Mouse (Mus musculus) urinary bladder, postnatal 4 days (tissue): ENCODE measurements at regions not wholly inside any gene's neighbourhood (a gene's known extent, or its start where the extent isn't known, plus 50 kb on each side); places are given as distances from the start of the nearest gene placed in this dataset.

ENCODE experiments used
- DNase-seq, 2 experiments: peaks; one replicate each; pipeline ENCODE4 v3.0.0; 2021 to 2022; ENCODE audit warnings: low spot score in 2 of 2

GRCm38 (mm10) chr8:86360283-86360682 lies 220.2 kb downstream of the Abcc12 start:
- DNase-seq, result no peak

DNA sequence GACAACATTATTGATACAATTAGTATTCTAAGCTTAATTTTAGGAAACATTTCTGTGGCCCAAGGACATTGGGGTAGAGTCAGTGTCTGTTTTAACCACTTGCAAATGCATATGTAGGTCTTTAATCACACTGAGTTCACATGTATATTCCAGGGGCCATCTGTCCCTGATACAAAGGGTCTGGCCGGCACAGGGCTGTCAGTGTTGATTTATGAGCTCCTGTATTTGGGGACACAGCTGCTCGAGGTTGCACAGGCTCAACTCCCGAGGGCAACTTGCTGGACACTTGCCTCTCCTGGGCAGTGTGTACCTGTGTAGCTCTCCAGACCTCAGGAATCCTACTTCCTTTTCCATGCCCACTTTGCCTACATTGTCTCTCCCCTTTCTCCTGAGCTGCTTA lies 221.0 kb downstream of the Abcc12 start:
- DNase-seq, result no peak

DNA sequence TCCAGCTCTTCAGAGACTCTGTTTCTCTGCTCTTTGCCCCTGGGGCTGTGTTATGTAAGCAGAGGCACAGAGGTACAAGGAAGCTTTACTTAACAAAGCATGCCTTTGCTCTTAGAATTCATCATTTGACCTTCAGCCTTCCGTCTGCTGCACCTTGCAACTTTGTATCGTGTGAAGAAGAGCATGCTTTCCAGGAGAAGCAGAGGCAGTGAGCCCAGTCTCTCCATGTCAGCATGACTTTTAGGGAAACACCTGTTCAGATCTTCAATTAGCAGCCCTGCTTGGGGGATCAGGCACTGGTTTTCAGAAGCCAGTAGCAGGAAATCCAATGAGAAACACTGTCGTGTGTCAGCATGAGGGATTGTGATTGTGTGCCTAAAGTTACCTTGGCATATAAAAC lies 226.7 kb downstream of the Abcc12 start:
- DNase-seq, result no peak

- no peak for DNase-seq
Measured at GRCm38 (mm10) chr8:86351545-86352190, 228.8 kb downstream of the Abcc12 start.

DNA sequence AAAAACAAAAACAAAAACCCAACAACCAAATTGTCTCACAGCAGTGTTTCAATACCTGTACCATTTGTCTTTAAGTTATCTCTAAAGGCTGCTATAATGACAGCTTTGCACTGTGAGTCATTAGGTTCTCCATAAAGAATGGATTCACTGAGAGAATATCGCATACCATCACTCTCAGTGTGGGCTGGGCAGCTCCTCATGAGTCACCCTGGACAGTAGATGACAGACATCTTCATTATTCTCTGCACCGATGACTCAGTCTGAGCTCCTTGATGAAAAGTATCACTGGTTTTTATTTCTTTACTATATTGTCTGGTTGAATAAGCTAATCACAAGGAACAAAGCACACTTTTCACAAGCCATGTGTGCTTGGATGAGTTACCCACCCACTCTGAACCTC lies 230.4 kb downstream of the Abcc12 start:
- no peak for DNase-seq

- no peak for DNase-seq
Measured at GRCm38 (mm10) chr8:86342016-86342684, 238.3 kb downstream of the Abcc12 start.

DNA sequence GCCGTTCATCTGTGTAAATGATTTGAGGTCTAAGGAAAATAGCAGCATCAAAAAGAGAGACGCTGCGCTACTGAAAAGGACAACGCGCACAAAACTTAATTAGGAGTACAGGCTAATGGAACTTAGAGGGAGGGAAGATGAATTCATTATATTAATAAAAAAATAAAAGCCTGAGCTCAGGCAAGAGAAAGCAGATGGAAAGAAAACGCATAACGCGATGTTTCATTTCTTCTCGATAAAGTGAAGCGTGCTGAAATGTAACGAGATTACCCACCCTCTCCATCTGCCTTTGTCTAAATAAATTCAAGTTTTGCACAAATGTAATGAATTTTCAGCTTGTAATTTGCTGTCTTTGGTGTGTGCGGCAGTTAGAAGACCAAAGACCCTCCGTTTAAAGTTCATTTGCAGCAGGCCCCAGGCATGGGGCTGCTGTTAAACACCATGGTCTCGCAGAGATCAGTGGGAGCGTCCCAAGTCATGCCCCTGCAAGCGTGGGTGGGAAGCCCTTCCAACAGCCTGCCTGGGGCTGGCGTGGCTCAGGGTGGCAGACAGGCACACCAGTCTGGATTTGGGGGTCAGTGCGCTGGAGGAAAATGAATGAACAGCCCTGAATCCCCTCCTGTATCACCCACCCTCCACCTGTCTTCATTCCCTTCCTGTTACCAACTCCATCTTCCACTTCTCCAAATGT lies 241.8 kb downstream of the Abcc12 start:
- no peak for DNase-seq

DNA sequence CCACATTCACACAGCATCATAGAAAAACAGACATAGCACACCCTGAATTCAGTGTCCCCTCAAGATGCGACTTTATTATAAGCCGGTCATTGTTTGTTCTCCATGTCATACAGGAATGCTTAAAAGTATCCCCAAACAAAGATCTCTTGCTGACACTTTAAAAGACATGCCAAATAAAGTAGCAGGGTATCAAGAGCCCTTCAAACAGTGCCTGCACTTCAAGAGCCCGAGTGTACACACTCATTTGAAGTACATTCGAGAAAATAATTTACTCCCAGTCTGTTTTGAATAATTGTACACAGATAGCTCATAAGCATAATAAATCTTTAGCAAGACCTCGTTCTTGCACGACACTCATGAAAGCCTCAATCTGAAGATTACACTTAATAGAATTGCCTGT lies 249.1 kb downstream of the Abcc12 start:
- no peak for DNase-seq

DNA sequence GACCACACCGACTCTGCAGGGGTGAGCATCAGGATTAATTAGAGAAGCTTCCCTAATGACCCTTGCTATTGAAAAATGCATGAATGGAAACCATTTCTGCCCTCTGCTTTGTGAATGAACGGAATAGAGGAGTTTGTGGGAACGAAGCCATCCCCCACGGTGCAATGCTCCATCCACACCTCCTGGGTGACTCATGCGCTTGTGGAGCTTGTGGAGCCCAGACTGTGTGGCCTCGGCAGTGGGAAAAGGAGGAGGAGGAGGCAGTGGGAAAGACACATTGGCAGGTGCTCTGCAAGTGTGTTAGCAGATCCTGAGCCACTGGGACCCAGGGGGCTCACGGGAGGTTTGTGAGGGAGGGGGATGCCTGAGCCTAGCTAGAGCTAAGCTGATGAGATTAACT lies 251.9 kb downstream of the Abcc12 start:
- no peak for DNase-seq

DNA sequence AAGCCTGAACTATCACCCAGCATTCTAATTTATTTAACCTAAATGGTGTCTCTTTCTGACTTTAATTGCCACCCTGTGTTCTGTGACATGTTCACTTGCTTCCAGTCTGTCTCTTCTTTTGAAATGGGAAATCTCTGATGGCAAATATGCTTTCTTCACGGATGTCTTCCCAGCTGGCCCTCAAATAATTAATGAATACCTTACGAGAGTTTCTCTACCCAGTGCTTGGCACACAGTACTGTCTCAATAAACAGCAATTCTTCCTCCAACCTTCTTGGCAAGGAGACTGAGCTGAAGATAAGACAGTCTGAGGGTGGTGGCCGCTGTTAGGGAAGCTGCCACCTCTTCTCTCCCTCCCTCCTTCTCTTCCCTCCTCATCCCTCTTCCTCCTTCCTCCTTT lies 252.5 kb downstream of the Abcc12 start:
- DNase-seq, result no peak

- DNase-seq, result no peak
Measured at GRCm38 (mm10) chr8:86325040-86325439, 255.4 kb downstream of the Abcc12 start.

DNA sequence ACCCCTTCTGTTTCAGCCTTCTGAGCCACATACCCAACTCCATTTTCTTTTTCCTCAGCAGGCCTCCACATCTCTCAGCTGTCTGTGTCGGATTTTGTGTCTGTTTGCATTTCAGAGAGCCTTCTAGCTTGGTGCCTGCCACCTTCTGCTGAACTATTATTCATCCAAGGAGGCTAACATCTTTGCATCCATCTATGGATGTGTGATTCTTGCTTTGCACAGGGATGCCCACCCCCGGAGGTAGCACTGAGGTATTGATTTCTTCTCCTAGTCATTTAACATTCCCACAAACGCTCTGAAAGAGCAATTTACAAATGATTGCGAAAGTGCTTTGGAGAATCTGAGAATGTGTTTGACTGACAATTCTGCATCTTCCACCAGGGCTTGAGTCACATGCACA lies 255.9 kb downstream of the Abcc12 start:
- DNase-seq, result no peak

- DNase-seq, result no peak
Measured at GRCm38 (mm10) chr8:86323823-86324222, 256.7 kb downstream of the Abcc12 start.

DNA sequence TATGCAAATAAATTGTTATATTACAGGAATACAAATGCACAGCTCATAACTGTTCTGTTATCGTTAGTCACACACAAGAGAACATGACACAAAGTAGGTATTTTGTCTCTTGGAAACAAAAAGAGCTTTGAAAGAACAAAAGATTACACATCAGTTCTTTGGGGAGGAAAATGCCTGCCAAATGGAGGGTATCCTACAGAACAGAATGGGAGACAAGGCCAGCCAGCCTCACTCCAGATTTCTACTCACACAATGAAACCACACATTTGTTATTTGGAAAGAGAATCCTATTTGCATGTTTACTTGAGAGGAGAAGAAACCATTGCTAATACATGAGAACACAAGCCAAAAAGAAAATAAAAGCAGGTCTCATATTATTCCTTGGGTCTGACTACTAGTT lies 258.0 kb downstream of the Abcc12 start:
- DNase-seq, result no peak

GRCm38 (mm10) chr8:86320938-86321337 lies 259.5 kb downstream of the Abcc12 start:
- no peak for DNase-seq

GRCm38 (mm10) chr8:86318531-86318930 lies 262.0 kb downstream of the Abcc12 start:
- DNase-seq, result no peak

GRCm38 (mm10) chr8:86316236-86316635 lies 264.2 kb downstream of the Abcc12 start:
- no peak for DNase-seq

- DNase-seq, result no peak
Measured at GRCm38 (mm10) chr8:86309460-86309859, 271.0 kb downstream of the Abcc12 start.

- DNase-seq, result no peak
Measured at GRCm38 (mm10) chr8:86307339-86307738, 273.1 kb downstream of the Abcc12 start.

GRCm38 (mm10) chr8:86301885-86302509 lies 278.5 kb downstream of the Abcc12 start:
- DNase-seq, result no peak

DNA sequence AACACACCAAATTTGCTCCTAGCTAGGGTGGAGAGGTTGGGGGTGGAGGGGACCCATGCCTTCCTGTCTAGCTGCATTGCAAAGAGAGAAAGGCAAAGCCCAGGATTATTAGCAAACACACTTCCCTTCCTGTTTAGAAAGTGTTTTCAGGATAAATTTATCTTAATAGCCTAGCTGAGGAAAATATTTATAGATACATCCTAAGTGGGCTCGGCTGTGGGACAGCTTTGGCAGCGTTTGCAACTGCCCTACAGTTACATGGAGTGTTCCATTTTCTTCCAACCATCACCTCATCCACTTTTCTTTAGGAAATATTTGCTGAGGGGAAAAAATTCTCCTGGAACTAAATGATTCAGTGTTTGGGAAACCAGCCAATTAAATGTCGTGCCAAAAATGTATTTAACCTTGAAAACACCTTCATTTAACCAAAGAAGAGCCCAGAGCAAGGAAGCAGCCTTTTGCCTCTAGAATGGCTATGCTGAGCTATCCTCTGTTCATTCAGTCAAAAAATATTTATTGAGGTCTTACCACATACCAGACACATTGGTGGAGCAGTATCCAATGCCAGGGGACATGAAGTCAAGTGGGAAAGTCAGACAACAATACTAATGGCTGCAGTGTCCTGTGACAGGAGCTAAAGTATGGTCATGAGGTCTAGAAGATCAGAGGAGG lies 291.6 kb downstream of the Abcc12 start:
- DNase-seq, result no peak

DNA sequence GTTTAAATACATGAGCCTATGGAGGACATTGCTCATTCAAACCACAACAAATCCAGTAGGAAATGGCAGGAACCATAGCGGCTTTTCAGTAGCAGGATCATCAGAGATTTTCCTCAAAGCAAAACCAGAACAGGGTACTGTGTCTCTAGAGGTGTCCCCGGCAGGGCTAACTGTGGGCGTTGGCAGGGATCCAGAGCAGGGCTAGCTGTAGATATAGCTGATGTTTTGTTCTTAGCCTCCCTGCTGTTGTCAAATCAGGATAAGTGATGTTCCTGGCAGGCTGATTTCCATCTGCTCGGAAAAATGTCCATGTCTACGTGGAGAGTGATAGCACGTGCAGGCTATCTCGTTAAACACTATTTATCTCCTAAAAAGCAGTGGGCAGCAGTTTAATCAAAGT lies 297.6 kb downstream of the Abcc12 start:
- DNase-seq, result no peak
